Mouse (Mus musculus) liver, embryonic 12.5 days (tissue): ENCODE data around the gene Atp8b3. TPM values are rescaled to one million over a fixed set of nuclear protein-coding genes. Genes with fewer than 3 reads are reported as not detected.
A peak's percentile ranks its signal among the peaks of the same experiment; 100 is the strongest.

Source experiments
- ATAC-seq: fragments of 200-750 bp; cut with Nextera tagmentation; 2 replicates; pipeline ENCODE4 v1.8.0; 2017; ENCODE audit warnings: moderate number of reproducible peaks, mild to moderate bottlenecking, moderate library complexity
- H3K27ac ChIP-seq: fragments of 300-500 bp; sonication (generic); 2 replicates; pipeline ENCODE4 v1.5.1; 2016; ENCODE audit warnings: mild to moderate bottlenecking
- H3K27me3 ChIP-seq: fragments of 300-500 bp; sonication (generic); replicated peaks from 2 replicates; pipeline ENCODE4 v1.6.1; 2016; ENCODE audit warnings: mild to moderate bottlenecking, moderate library complexity
- H3K36me3 ChIP-seq: fragments of 300-500 bp; sonication (generic); 2 replicates; pipeline ENCODE4 v1.6.1; 2016; ENCODE audit warnings: mild to moderate bottlenecking, moderate library complexity
- H3K4me1 ChIP-seq: fragments of 300-500 bp; sonication (generic); 2 replicates; pipeline ENCODE4 v1.6.1; 2016
- H3K4me2 ChIP-seq: fragments of 300-500 bp; sonication (generic); 2 replicates; pipeline ENCODE4 v1.6.1; 2016; ENCODE audit warnings: mild to moderate bottlenecking, moderate library complexity
- H3K4me3 ChIP-seq: fragments of 300-500 bp; sonication (generic); 2 replicates; pipeline ENCODE4 v1.5.1; 2016; ENCODE audit warnings: mild to moderate bottlenecking, moderate library complexity
- H3K9ac ChIP-seq: fragments of 300-500 bp; sonication (generic); 2 replicates; pipeline ENCODE4 v1.6.1; 2016; ENCODE audit warnings: mild to moderate bottlenecking, moderate library complexity
- H3K9me3 ChIP-seq: fragments of 300-500 bp; sonication (generic); replicated peaks from 2 replicates; pipeline ENCODE4 v1.6.1; 2016; ENCODE audit warnings: mild to moderate bottlenecking, moderate library complexity
- WGBS: fragments of 180-500 bp; shearing (Covaris S2); methylation state at CpG from one replicate; pipeline ENCODE4 v1.1.7; 2016; ENCODE audit not compliant: insufficient replicate concordance; 5-methylcytosine and 5-hydroxymethylcytosine counted together
- polyA plus RNA-seq: library from polyadenylated mRNA; unstranded; fragments of >200 nt; fragmentation: Nextera tagmentation; extraction: Ambion mirVana; gene quantifications from 2 replicates; pipeline ENCODE4 v1.2.1, GENCODE M21; 2016

The Atp8b3 gene
- polyA plus RNA-seq, 1 experiment from 2014 or later: 0.02 TPM

DNA sequence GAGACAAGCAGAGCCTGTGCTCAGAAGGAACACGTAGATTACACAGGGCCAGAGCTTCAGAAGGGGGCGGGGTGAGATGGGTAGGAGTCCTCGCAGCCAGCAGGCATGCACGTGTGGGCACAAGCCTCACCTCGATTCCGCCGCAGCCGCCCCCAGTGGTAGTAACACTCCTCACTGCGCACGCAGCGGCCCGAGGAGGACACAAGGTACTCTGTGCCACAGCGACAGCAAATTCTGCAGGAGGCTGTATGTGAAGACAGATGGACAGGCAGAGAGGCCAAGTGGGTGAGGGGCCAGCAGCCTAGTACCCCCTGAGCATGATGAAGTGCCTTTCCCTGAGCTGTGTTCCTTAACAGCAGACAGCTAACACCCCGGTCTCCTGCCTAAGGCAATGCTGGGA lies 4.9 kb upstream of the Atp8b3 start:
- ATAC-seq: no peak

GRCm38 (mm10) chr10:80539493-80539892 lies 569 bp upstream of the Atp8b3 start:
- Histone ChIP-seq H3K4me2 (peak overlapping the region; percentile 85), H3K9me3 (no peaks in the 10 kb centered on the region), H3K27me3 (peaks cover 26% of the 10 kb centered on the region), H3K4me1 (peaks cover 60% of the 10 kb centered on the region), H3K9ac (0 out of 2 replicates have a peak overlapping the region, but pooled peaks have one; percentile 45), H3K4me3 (no peak overlapping the region), H3K27ac (peak overlapping the region; percentile 68), H3K36me3 (peaks cover 40% of the 10 kb centered on the region)
- ATAC-seq: no peak; the same call in 1 of the 2 replicates
- 11% methylated on average over 5 of the region's 5 CpGs for WGBS

More for the DNA sequence above, 4.9 kb upstream of the Atp8b3 start:
- no peaks in the 10 kb centered on the region for H3K9me3 ChIP-seq
- no peak overlapping the region for H3K9ac ChIP-seq
- H3K27me3 ChIP-seq: no peaks in the 10 kb centered on the region
- no peak overlapping the region for H3K4me3 ChIP-seq
- no peak overlapping the region for H3K4me2 ChIP-seq
- WGBS: 90% methylated on average over 14 of the region's 14 CpGs
- peaks cover 84% of the 10 kb centered on the region for H3K36me3 ChIP-seq
- H3K4me1 ChIP-seq: peaks cover 55% of the 10 kb centered on the region
- H3K27ac ChIP-seq: no peak overlapping the region

DNA sequence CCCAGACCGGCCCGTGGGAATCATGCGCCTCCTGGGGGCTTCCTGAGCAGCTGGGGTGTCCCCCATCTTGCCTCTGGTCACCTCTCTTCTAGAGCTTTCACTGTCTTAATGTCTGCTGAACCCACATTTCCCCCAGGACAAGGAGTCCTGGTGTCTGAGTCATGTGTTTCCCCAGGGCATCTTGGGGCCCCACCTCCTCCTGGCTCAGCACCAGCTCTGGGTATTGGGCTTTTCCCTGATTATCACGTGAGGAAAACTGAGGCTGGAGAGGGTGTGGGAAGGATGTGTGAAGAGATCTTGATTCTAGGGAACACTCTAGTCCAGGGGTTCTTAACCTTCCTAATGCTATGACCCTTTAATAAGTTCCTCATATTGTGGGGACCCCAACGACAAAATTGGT lies 744 bp downstream of the Atp8b3 start:
- Histone ChIP-seq H3K4me2 (peak overlapping the region; percentile 85), H3K36me3 (peaks cover 27% of the 10 kb centered on the region)

DNA sequence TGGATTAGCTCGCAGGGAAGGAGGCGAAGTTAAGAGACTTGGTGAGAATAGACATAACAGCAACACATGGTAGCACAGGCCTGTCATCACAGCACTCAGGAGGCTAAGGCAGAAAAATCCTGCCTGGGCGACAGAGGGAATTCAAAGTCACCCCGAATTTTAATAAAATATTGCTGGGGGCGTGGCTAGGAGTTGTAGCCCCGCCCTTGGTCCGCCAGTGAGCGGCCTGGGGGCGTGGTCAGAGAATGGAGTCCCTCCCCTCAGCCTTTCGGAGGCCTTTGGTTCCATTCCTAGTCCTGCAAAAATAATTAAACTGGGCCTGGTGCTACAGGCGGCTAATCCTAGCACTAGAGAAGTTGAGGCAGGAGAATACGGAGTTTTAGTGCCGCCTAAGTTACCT lies 3.2 kb downstream of the Atp8b3 start:
- peak overlapping the region; percentile 91 for H3K27ac ChIP-seq
- WGBS: 8% methylated on average over 13 of the region's 13 CpGs
- peaks cover 31% of the 10 kb centered on the region for H3K27me3 ChIP-seq
- peak overlapping the region; percentile 62 for H3K4me3 ChIP-seq
- H3K9me3 ChIP-seq: no peaks in the 10 kb centered on the region
- H3K9ac ChIP-seq: peak overlapping the region; percentile 51
- peak overlapping the region; percentile 94 for H3K4me2 ChIP-seq
- ATAC-seq: no peak
- H3K4me1 ChIP-seq: peaks cover 78% of the 10 kb centered on the region
- peaks cover 2% of the 10 kb centered on the region; the same call in 1 of the 2 replicates for H3K36me3 ChIP-seq

More for the DNA sequence above, 744 bp downstream of the Atp8b3 start:
- no peak for ATAC-seq
- peaks cover 26% of the 10 kb centered on the region for H3K27me3 ChIP-seq
- no peaks in the 10 kb centered on the region for H3K9me3 ChIP-seq
- H3K27ac ChIP-seq: 0 out of 2 replicates have a peak overlapping the region, but pooled peaks have one; percentile 80
- 60% methylated on average over 5 of the region's 5 CpGs for WGBS
- no peak overlapping the region; the same call in 1 of the 2 replicates for H3K4me3 ChIP-seq
- H3K4me1 ChIP-seq: peaks cover 73% of the 10 kb centered on the region
- peak overlapping the region; percentile 62; the same call in 1 of the 2 replicates for H3K9ac ChIP-seq

DNA sequence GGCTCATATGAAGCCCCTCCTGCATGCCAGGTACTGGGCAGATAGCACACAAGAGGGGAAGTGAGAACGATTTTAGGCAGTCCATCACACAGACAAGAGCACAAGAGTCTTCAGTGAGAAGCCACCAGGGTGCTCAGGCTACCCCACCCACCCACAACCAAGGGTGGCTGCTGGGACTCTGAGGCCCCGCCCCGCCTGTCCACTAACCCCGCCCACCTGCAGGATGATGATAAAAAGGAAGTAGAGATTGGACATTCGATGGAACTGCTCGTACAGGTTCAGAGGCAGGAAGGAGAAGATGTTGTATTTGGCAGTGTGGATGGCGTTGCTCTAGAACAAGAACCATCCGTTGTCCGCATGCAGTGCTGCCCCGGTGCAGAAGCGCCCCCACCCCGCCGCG lies 3.9 kb downstream of the Atp8b3 start:
- 3% methylated on average over 14 of the region's 14 CpGs for WGBS
- Histone ChIP-seq H3K27ac (peak overlapping the region; percentile 91), H3K4me3 (peak overlapping the region; percentile 62), H3K27me3 (peaks cover 34% of the 10 kb centered on the region), H3K9me3 (no peaks in the 10 kb centered on the region), H3K4me1 (peaks cover 71% of the 10 kb centered on the region), H3K36me3 (no peaks in the 10 kb centered on the region), H3K4me2 (peak overlapping the region; percentile 94), H3K9ac (peak overlapping the region; percentile 51)
- peak; percentile 44; the same call in 1 of the 2 replicates for ATAC-seq

GRCm38 (mm10) chr10:80533704-80534103 lies 5.2 kb downstream of the Atp8b3 start:
- H3K9ac ChIP-seq: peak overlapping the region; percentile 37; the same call in 1 of the 2 replicates
- no peak overlapping the region for H3K4me3 ChIP-seq
- peak overlapping the region; percentile 94 for H3K4me2 ChIP-seq
- peaks cover 58% of the 10 kb centered on the region for H3K4me1 ChIP-seq
- H3K27ac ChIP-seq: peak overlapping the region; percentile 91
- peaks cover 46% of the 10 kb centered on the region for H3K27me3 ChIP-seq
- ATAC-seq: peak; percentile 82
- WGBS: 5% methylated on average over 7 of the region's 7 CpGs
- no peaks in the 10 kb centered on the region for H3K36me3 ChIP-seq
- no peaks in the 10 kb centered on the region for H3K9me3 ChIP-seq

DNA sequence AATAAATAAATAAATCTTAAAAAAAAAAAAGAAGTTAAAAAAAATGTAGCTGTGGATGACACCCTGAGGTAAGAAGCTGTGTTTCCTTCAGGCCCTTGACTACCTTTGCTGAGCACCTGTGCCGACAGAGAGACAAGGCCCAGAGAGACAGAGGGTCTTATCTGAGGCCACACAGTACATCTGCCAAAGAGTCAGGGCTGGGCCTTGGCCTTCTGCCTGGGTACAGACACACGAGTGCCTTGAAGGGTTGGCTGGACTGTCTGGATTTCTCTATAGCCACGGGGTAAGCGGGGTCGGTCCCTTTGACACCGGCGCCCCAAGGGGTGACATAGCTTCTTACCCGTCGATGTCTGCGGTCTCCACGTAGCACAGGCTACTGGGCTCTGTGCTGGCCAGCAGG lies 6.1 kb downstream of the Atp8b3 start:
- 0 out of 2 replicates have a peak overlapping the region, but pooled peaks have one; percentile 94 for H3K4me2 ChIP-seq
- no peak overlapping the region for H3K4me3 ChIP-seq
- no peaks in the 10 kb centered on the region for H3K9me3 ChIP-seq
- 73% methylated on average over 11 of the region's 11 CpGs for WGBS
- peaks cover 49% of the 10 kb centered on the region for H3K27me3 ChIP-seq
- 0 out of 2 replicates have a peak overlapping the region, but pooled peaks have one; percentile 91 for H3K27ac ChIP-seq
- peaks cover 49% of the 10 kb centered on the region for H3K4me1 ChIP-seq
- H3K9ac ChIP-seq: peak overlapping the region; percentile 42; the same call in 1 of the 2 replicates
- no peak for ATAC-seq
- H3K36me3 ChIP-seq: no peaks in the 10 kb centered on the region

DNA sequence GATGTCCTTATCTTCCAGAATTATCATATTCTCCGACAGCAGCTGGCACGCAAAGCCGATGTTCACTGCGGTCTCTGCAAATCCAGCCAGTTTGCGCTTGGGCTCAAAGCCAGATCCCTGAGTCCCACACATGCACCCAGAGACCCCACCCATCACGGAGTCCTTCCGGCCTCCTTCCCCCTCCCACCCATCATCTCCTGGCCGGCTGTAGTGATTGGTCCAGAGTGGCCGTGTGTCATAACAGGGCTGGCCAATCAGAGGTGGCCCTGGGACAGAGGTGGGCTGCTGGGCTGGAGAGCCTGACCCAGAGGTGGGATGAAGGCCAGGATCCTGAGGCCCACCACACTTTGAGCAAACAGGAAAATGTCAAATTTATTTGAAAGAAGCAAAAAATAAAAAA lies 12.8 kb downstream of the Atp8b3 start:
- no peak overlapping the region for H3K4me2 ChIP-seq
- H3K27me3 ChIP-seq: peaks cover 75% of the 10 kb centered on the region
- H3K36me3 ChIP-seq: no peaks in the 10 kb centered on the region
- 0 out of 2 replicates have a peak, but pooled peaks cover 5% of the 10 kb centered on the region for H3K9me3 ChIP-seq
- H3K9ac ChIP-seq: no peak overlapping the region
- 40% methylated on average over 9 of the region's 9 CpGs for WGBS
- ATAC-seq: no peak
- H3K27ac ChIP-seq: no peak overlapping the region
- H3K4me1 ChIP-seq: no peaks in the 10 kb centered on the region
- no peak overlapping the region for H3K4me3 ChIP-seq

GRCm38 (mm10) chr10:80523299-80523698 lies 15.6 kb downstream of the Atp8b3 start:
- peaks cover 78% of the 10 kb centered on the region for H3K27me3 ChIP-seq
- H3K27ac ChIP-seq: no peak overlapping the region
- no peak for ATAC-seq
- no peak overlapping the region for H3K4me2 ChIP-seq
- no peaks in the 10 kb centered on the region for H3K36me3 ChIP-seq
- no peaks in the 10 kb centered on the region for H3K4me1 ChIP-seq
- 0 out of 2 replicates have a peak, but pooled peaks cover 5% of the 10 kb centered on the region for H3K9me3 ChIP-seq
- 83% methylated on average over 7 of the region's 7 CpGs for WGBS
- H3K9ac ChIP-seq: no peak overlapping the region
- no peak overlapping the region for H3K4me3 ChIP-seq

GRCm38 (mm10) chr10:80519287-80519686 lies 19.6 kb downstream of the Atp8b3 start:
- Histone ChIP-seq H3K9me3 (0 out of 2 replicates have a peak, but pooled peaks cover 5% of the 10 kb centered on the region), H3K27me3 (peaks cover 77% of the 10 kb centered on the region), H3K4me2 (no peak overlapping the region), H3K4me3 (no peak overlapping the region), H3K27ac (no peak overlapping the region), H3K9ac (no peak overlapping the region), H3K4me1 (no peaks in the 10 kb centered on the region), H3K36me3 (no peaks in the 10 kb centered on the region)
- no peak for ATAC-seq
- WGBS: 52% methylated on average over 2 of the region's 2 CpGs

DNA sequence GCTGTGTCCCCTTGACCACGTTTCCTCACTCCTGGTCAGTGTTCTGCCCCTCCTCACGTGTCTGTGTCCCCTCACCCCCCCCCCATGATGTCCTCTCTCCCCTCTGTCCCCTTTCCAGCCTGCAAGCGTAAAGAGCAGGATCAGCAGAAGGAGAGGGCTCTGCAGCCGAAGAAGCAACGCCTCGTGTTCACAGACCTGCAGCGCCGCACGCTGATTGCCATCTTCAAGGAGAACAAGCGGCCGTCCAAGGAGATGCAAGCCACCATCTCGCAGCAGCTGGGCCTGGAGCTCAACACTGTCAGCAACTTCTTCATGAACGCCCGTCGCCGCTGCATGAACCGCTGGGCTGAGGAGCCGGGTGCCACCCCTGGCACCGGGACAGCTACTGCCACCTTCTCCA lies 25.2 kb downstream of the Atp8b3 start:
- Histone ChIP-seq H3K4me3 (no peak overlapping the region), H3K36me3 (no peaks in the 10 kb centered on the region), H3K9ac (no peak overlapping the region), H3K27me3 (peaks cover 91% of the 10 kb centered on the region), H3K4me2 (no peak overlapping the region), H3K27ac (no peak overlapping the region), H3K4me1 (peaks cover 12% of the 10 kb centered on the region), H3K9me3 (no peaks in the 10 kb centered on the region)
- ATAC-seq: no peak
- 16% methylated on average over 19 of the region's 19 CpGs for WGBS

GRCm38 (mm10) chr10:80510273-80510660 lies 28.7 kb downstream of the Atp8b3 start:
- Histone ChIP-seq H3K27ac (no peak overlapping the region), H3K4me3 (no peak overlapping the region), H3K9ac (no peak overlapping the region), H3K4me1 (peaks cover 21% of the 10 kb centered on the region), H3K36me3 (no peaks in the 10 kb centered on the region), H3K4me2 (peak overlapping the region; percentile 69), H3K27me3 (peaks cover 92% of the 10 kb centered on the region), H3K9me3 (no peaks in the 10 kb centered on the region)
- no peak for ATAC-seq
- WGBS: 31% methylated on average over 10 of the region's 10 CpGs
